Mouse (Mus musculus) adrenal gland, adult 18-20 months (tissue): ENCODE measurements around the gene Tnpo1. TPM values are rescaled to one million over a fixed set of nuclear protein-coding genes. Genes with fewer than 3 reads are reported as not detected.

Experiments
- total RNA-seq, 2 experiments: library from RNA; stranded (reverse); gene quantifications; 1 replicate in 1 of 2; 2 replicates in 1 of 2; pipeline ENCODE4 v1.2.3; 2021

The Tnpo1 gene
- total RNA-seq, 2 experiments from 2014 or later, result 103 to 135 TPM

Other genes with a start within 250 kb of the Tnpo1 start
- under 1 TPM; 0.80 to 0.86 TPM for gene Tmem171, start 231.6 kb downstream of the Tnpo1 start, total RNA-seq
- 10 to 100 TPM; 34.4 to 43.2 TPM for gene Fcho2, start 110.9 kb downstream of the Tnpo1 start, total RNA-seq
- gene 1700024P04Rik, start 58.2 kb upstream of the Tnpo1 start, total RNA-seq, result not detected